Mouse (Mus musculus): ENCODE results near the gene Olfr605. TPM values are rescaled to one million over a fixed set of nuclear protein-coding genes. Genes with fewer than 3 reads are reported as not detected.
"Not testable (repeated sequence)": the region's sequence is repeated elsewhere in the genome, so short reads cannot be mapped to it uniquely, and the experiment has no call there.

The Olfr605 gene
- total RNA-seq (2015), result not detected in 2 replicates
- total RNA-seq (2017), result not detected in 2 replicates

DNA sequence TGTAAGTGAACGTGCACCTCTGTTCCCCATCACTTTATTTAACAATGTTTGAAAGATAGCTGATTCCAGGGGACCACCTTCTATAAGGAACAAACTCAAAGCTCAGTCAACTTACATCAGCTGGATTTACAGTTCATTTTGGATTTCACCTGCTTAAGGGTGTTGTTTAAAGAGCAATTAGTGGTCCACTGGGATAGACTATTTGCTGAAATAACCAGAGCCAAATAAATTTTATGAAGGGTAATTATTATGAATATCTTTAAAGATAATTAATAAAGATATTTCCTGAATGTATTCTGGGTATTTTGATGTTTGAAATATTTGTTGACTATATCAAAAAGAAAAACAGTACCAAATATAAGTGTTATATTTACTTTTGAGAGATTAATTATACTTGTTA lies at the start of gene Olfr605:
Gene Olfr605, minus strand, starts transcription at position 101 of the 400 bp plus-strand sequence.
- no peak for ATAC-seq (ENCODE audit: poor library complexity, severe bottlenecking)

DNA sequence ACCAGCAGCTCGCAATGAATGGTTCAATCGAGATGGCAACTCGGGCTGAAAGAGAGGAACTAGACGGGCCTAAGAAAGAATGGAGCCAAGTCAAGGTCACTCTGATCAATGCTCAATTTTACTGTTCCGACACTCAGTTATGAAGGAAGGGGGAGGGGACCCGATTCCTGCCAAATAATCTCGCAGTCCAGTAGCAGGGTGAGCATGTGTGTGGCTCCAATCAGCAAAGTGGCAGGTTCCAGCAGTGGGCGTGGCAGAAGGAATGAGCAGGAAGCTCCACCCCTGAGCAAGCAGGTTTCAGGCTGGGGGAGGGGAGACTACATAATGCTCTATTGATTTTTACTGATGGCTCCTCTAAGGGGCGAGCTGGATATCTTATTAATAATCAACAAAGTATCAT lies 31.9 kb upstream of the Olfr605 start:
- ATAC-seq (ENCODE audit: poor library complexity, severe bottlenecking), result not testable (repeated sequence)

DNA sequence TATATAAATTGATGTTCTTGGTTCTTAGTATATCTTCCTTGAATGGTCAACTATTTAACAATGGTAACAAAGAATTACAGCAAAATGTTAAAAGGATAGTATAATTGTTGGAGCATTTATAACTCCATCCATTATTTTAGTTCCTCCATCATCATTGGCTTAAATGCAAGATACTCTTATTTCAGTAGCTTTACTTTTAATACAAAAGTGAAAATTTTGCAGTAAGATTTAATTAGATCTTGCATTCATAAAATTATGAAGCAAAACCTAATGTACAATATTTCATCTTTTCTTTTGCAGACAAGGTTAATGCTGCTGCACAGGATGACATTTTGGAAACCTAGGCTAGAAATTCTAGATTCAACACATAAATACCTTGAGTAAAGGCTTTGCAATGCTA lies 24.3 kb upstream of the Olfr605 start, which contains the start of gene Olfr608:
Gene Olfr608, plus strand, starts transcription at position 301 of the 400 bp plus-strand sequence.
- ATAC-seq (ENCODE audit: poor library complexity, severe bottlenecking), result no peak

DNA sequence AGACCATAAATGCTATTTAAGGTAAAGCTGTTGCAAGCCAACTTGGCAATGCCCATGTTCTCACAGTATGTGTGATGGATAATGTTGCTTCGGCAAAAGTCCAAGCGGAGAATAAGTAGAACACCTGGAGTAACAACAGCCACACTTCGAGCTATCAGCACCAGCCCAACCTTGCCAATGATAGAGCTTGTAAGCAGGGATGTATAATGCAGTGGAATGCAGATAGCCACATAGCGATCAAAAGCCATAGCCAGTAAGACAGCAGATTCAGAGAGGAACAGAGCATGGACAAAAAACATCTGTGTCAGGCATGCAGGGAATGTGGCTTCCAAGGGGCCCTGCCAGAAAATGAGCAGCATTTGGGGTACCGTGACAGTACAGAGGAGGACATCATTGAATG lies 15.4 kb upstream of the Olfr605 start:
- no peak for ATAC-seq (ENCODE audit: poor library complexity, severe bottlenecking)

DNA sequence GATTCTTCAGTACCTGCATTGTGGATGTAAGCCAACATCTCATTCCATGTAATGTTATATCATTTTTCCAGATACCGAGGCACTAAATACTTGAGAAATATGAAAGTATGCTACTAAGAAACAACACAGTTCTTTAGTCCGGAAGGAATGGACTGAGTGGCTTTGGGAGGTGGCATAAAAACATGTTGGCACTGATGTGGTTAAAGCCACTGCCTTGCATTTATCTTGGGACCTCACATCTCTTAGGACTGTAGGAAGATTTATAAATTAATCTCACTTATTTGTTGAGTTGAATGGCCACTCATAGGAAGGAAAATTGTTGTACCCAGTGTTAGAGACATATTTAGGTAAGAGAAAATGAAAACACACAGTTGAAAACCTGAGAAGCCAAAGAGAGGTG lies 3.5 kb upstream of the Olfr605 start, which contains the start of gene Olfr606:
Gene Olfr606, plus strand, starts transcription at position 301 of the 400 bp plus-strand sequence.
- ATAC-seq (ENCODE audit: poor library complexity, severe bottlenecking), result no peak

DNA sequence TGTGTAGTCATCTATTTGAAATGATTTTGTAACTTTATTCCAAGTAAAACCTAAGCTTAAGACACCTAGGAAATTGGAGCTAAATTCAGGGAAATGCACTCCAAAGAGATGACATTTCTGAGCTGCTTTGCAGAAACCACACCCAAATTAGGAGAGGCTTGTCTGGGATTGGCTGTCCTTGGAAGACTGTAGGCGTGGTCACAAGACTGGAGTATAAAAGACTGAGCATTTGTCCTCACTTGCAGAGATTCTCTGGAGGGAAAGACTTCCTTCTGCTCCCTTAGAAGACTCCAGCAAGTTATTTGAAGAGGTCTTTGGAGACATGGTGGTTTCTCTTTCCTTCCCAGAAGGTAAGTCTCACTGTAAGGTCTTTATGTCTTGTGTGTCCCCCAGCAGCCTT lies 30.5 kb downstream of the Olfr605 start, which contains the start of gene Usp17lc:
Gene Usp17lc, plus strand, starts transcription at position 301 of the 400 bp plus-strand sequence.
- not testable (repeated sequence) for ATAC-seq (ENCODE audit: poor library complexity, severe bottlenecking)

DNA sequence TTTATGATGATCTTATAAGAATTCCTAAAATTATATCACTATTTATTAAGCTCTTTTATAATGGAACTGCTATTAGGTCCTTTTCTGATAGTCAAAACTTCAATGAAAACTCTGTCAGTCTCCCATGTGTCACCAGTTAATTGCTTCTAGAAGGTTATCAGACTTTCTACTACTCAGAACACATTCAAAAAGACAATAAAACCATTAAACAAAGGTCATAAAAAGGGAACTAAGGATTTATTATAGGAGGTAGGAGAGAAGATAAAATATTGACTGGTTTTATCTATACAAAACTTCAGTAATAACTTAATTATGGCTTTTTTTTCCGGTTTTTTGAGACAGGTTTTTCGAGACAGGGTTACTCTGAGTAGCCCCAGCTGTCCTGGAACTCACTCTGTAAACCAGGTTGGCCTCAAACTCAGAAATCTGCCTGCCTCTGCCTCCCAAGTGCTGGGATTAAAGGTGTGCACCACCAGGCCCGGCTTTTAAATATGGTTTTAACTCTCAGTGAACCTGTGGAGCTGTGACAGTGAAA lies 38.7 kb downstream of the Olfr605 start:
- ATAC-seq (ENCODE audit: poor library complexity, severe bottlenecking), result not testable (repeated sequence)

DNA sequence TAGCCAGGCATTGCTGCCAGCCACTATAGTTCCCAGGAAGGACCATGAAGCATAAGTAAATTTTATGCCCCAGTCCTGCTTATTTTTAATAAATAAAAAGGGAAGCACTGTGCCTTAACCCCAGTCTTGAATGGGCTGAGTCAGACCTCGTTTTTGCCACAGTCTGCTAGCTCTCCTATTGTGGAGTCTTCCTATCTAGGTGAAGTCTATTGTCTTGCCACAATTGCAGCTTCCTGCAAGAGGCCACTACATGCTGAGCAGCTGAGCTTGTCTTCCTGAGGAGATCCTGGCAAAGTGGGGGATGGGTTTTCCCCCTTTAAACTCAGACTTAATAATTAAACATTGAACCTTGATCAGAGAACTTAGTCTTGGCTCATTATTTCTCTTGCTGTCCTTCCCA lies 46.3 kb downstream of the Olfr605 start:
- no peak for ATAC-seq (ENCODE audit: poor library complexity, severe bottlenecking)

DNA sequence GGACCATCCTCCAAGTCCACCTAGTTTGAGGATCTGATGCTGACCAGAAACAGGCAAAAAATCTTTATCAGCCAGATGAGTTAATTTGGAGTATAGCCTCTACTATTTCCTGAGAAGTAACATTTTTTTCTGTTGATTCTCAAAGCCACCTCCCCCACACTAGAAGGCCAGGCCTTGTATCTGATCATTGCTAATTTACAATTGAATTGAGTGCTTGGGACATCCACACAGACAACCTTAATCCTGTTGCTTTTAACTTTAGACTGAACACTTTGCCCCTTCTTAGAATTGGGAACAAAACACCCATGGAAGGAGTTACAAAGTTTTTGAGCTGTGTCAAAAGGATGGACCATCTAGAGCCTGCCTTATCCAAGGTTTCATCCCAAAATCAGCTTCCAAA lies 47.5 kb downstream of the Olfr605 start:
- no peak for ATAC-seq (ENCODE audit: poor library complexity, severe bottlenecking)

Other genes with a start within 250 kb of the Olfr605 start
- gene Olfr593, start 233.6 kb downstream of the Olfr605 start, total RNA-seq (2015), result not detected in 2 replicates
- not detected in 2 replicates for gene Olfr593, start 233.6 kb downstream of the Olfr605 start, total RNA-seq (2017)
- gene Olfr594, start 228.4 kb downstream of the Olfr605 start, total RNA-seq (2015), result not detected in 2 replicates
- gene Olfr594, start 228.4 kb downstream of the Olfr605 start, total RNA-seq (2017), result not detected in 2 replicates
- not detected in 2 replicates for gene Usp17ld, start 192.9 kb downstream of the Olfr605 start, total RNA-seq (2015)
- gene Usp17ld, start 192.9 kb downstream of the Olfr605 start, total RNA-seq (2017), result not detected in 2 replicates
- not detected in 2 replicates for gene Olfr596, start 139.8 kb downstream of the Olfr605 start, total RNA-seq (2015)
- gene Olfr596, start 139.8 kb downstream of the Olfr605 start, total RNA-seq (2017), result not detected in 2 replicates
- gene Olfr597, start 129.1 kb downstream of the Olfr605 start, total RNA-seq (2015), result not detected in 2 replicates
- gene Olfr597, start 129.1 kb downstream of the Olfr605 start, total RNA-seq (2017), result not detected in 2 replicates
- not detected in 2 replicates for gene Olfr598, start 121.9 kb downstream of the Olfr605 start, total RNA-seq (2015)
- not detected in 2 replicates for gene Olfr598, start 121.9 kb downstream of the Olfr605 start, total RNA-seq (2017)
- gene Olfr599, start 109.5 kb downstream of the Olfr605 start, total RNA-seq (2015), result not detected in 2 replicates
- not detected in 2 replicates for gene Olfr599, start 109.5 kb downstream of the Olfr605 start, total RNA-seq (2017)
- not detected in 2 replicates for gene Olfr600, start 95.8 kb downstream of the Olfr605 start, total RNA-seq (2015)
- not detected in 2 replicates for gene Olfr600, start 95.8 kb downstream of the Olfr605 start, total RNA-seq (2017)
- not detected in 2 replicates for gene Olfr601, start 82.8 kb downstream of the Olfr605 start, total RNA-seq (2015)
- gene Olfr601, start 82.8 kb downstream of the Olfr605 start, total RNA-seq (2017), result not detected in 2 replicates
- not detected in 2 replicates for gene Olfr603, start 59.3 kb downstream of the Olfr605 start, total RNA-seq (2015)
- not detected in 2 replicates for gene Olfr603, start 59.3 kb downstream of the Olfr605 start, total RNA-seq (2017)
- not detected in 2 replicates for gene Usp17lc, start 30.4 kb downstream of the Olfr605 start, total RNA-seq (2015)
- gene Usp17lc, start 30.4 kb downstream of the Olfr605 start, total RNA-seq (2017), result not detected in 2 replicates
- gene Olfr606, start 3.6 kb upstream of the Olfr605 start, total RNA-seq (2015), result not detected in 2 replicates
- not detected in 2 replicates for gene Olfr606, start 3.6 kb upstream of the Olfr605 start, total RNA-seq (2017)
- not detected in 2 replicates for gene Olfr607, start 18.7 kb upstream of the Olfr605 start, total RNA-seq (2015)
- gene Olfr607, start 18.7 kb upstream of the Olfr605 start, total RNA-seq (2017), result not detected in 2 replicates
- not detected in 2 replicates for gene Olfr608, start 24.4 kb upstream of the Olfr605 start, total RNA-seq (2015)
- gene Olfr608, start 24.4 kb upstream of the Olfr605 start, total RNA-seq (2017), result not detected in 2 replicates
- not detected in 2 replicates for gene Olfr609, start 52.6 kb upstream of the Olfr605 start, total RNA-seq (2015)
- gene Olfr609, start 52.6 kb upstream of the Olfr605 start, total RNA-seq (2017), result not detected in 2 replicates
- gene Olfr610, start 66.7 kb upstream of the Olfr605 start, total RNA-seq (2015), result not detected in 2 replicates
- gene Olfr610, start 66.7 kb upstream of the Olfr605 start, total RNA-seq (2017), result not detected in 2 replicates
- gene Olfr611, start 75.4 kb upstream of the Olfr605 start, total RNA-seq (2015), result not detected in 2 replicates
- not detected in 2 replicates for gene Olfr611, start 75.4 kb upstream of the Olfr605 start, total RNA-seq (2017)
- not detected in 2 replicates for gene Olfr612, start 97.3 kb upstream of the Olfr605 start, total RNA-seq (2015)
- gene Olfr612, start 97.3 kb upstream of the Olfr605 start, total RNA-seq (2017), result not detected in 2 replicates
- not detected in 2 replicates for gene Olfr613, start 102.6 kb upstream of the Olfr605 start, total RNA-seq (2015)
- not detected in 2 replicates for gene Olfr613, start 102.6 kb upstream of the Olfr605 start, total RNA-seq (2017)
- not detected in 2 replicates for gene Olfr615, start 110.6 kb upstream of the Olfr605 start, total RNA-seq (2015)
- not detected in 2 replicates for gene Olfr615, start 110.6 kb upstream of the Olfr605 start, total RNA-seq (2017)
- not detected in 2 replicates for gene Olfr616, start 123.7 kb upstream of the Olfr605 start, total RNA-seq (2015)
- gene Olfr616, start 123.7 kb upstream of the Olfr605 start, total RNA-seq (2017), result not detected in 2 replicates
- gene Olfr617, start 127.6 kb upstream of the Olfr605 start, total RNA-seq (2015), result not detected in 2 replicates
- gene Olfr617, start 127.6 kb upstream of the Olfr605 start, total RNA-seq (2017), result not detected in 2 replicates
- not detected in 2 replicates for gene Olfr618, start 144.7 kb upstream of the Olfr605 start, total RNA-seq (2015)
- not detected in 2 replicates for gene Olfr618, start 144.7 kb upstream of the Olfr605 start, total RNA-seq (2017)
- not detected in 2 replicates for gene Olfr619, start 155.1 kb upstream of the Olfr605 start, total RNA-seq (2015)
- not detected in 2 replicates for gene Olfr619, start 155.1 kb upstream of the Olfr605 start, total RNA-seq (2017)
- gene Olfr620, start 167.1 kb upstream of the Olfr605 start, total RNA-seq (2015), result not detected in 2 replicates
- gene Olfr620, start 167.1 kb upstream of the Olfr605 start, total RNA-seq (2017), result not detected in 2 replicates
- not detected in 2 replicates for gene Olfr622, start 197.3 kb upstream of the Olfr605 start, total RNA-seq (2015)
- not detected in 2 replicates for gene Olfr622, start 197.3 kb upstream of the Olfr605 start, total RNA-seq (2017)
- not detected in 2 replicates for gene Olfr623, start 218.3 kb upstream of the Olfr605 start, total RNA-seq (2015)
- not detected in 2 replicates for gene Olfr623, start 218.3 kb upstream of the Olfr605 start, total RNA-seq (2017)
- gene Olfr624, start 225.8 kb upstream of the Olfr605 start, total RNA-seq (2015), result 0.05 TPM in 1 of 2 replicates, not detected in the other
- gene Olfr624, start 225.8 kb upstream of the Olfr605 start, total RNA-seq (2017), result 0.15 TPM in 1 of 2 replicates, not detected in the other
- gene Olfr625-ps1, start 237.3 kb upstream of the Olfr605 start, total RNA-seq (2015), result not detected in 2 replicates
- not detected in 2 replicates for gene Olfr625-ps1, start 237.3 kb upstream of the Olfr605 start, total RNA-seq (2017)